Comparison of ENCODE assay signal across 8 mouse cellular contexts in the genomic region with DNA sequence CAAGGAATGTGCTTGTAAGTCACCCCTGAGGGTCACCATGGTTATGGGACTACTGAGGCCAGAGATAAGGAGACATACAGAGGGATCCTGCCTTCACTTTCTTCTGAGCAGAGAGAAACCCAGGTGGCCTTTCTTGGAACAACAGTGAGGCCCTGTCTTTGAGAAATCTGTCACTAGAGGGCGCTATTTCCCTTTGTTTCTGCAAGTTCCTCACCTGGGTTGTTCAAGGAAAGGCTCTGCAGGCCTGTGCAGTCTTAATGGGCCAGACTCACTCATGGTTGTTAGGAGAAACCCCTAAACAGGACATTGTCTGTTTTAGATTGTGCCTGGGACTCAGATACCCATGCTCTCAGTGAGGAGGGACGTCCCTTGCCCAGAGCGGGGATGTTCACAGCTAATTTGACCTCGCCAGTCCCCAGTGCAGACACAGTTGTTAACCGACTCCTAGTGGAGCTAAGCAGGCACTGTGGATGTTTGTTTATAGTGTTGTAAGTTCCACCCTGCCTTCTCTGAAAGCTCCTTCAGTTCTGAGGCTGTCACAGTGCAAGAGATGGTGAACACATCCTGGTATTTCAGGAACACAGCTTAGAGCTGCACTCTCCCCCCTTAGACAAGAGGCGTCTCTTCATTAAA. TPM values are rescaled to one million over a fixed set of nuclear protein-coding genes. Genes with fewer than 3 reads are reported as not detected.
DNase-seq lines count a peak whose midpoint lies in the region; ATAC-seq and TF ChIP-seq lines count a peak whose summit lies in the region.

No protein-coding gene starts in this region.

- 74% methylated on average over 6 of the region's 6 CpGs for WGBS in large intestine, adult 2 months
- WGBS in liver, postnatal 0 days (ENCODE audit: insufficient replicate concordance) = 72% methylated on average over 6 of the region's 6 CpGs

- no peak for TF ChIP-seq EP300 in ES-Bruce4 (IDR thresholded peaks at IDR 0.05; ENCODE audit: insufficient read depth, low read depth, low read length)
- TF ChIP-seq EP300 in liver, postnatal 0 days (IDR thresholded peaks at IDR 0.05; ENCODE audit: low read depth) = no peak

- TF ChIP-seq POLR2A in ES-Bruce4 (IDR thresholded peaks at IDR 0.05; ENCODE audit: insufficient read depth, low read length) = no peak

- H3K9me3 ChIP-seq in ES-Bruce4 (replicated peaks; ENCODE audit: control insufficient read depth, insufficient read depth, low read length, poor library complexity, severe bottlenecking) = no peaks in the 10 kb centered on the region
- no peaks in the 10 kb centered on the region for H3K9me3 ChIP-seq in liver, postnatal 0 days (ENCODE audit: low read length)

- H3K4me3 ChIP-seq in ES-Bruce4 (ENCODE audit: low read depth, low read length) = no peak overlapping the region
- H3K4me3 ChIP-seq in liver, postnatal 0 days (ENCODE audit: low read depth, low read length) = no peak overlapping the region

- H3K27me3 ChIP-seq in ES-Bruce4 (ENCODE audit: control insufficient read depth, insufficient read depth, low read length, poor library complexity, severe bottlenecking) = no peaks in the 10 kb centered on the region
- no peaks in the 10 kb centered on the region for H3K27me3 ChIP-seq in liver, postnatal 0 days (ENCODE audit: insufficient read depth, low read length)

- no peaks in the 10 kb centered on the region for H3K36me3 ChIP-seq in ES-Bruce4 (ENCODE audit: control insufficient read depth, insufficient read depth, low read length, poor library complexity, severe bottlenecking)
- H3K36me3 ChIP-seq in liver, postnatal 0 days (replicated peaks; ENCODE audit: insufficient read depth, low read length) = no peaks in the 10 kb centered on the region

- no peak overlapping the region for H3K4me2 ChIP-seq in liver, postnatal 0 days (ENCODE audit: low read depth, low read length)

- peak; percentile 67 for DNase-seq in adrenal gland, postnatal 14 days
- peak; percentile 82 for DNase-seq in embryo, embryonic 9.5 days (ENCODE audit: extremely low spot score)
- peak; percentile 8 to 20 for DNase-seq in heart, postnatal 36 days
- DNase-seq in large intestine, adult 2 months (ENCODE audit: low read depth, low spot score) = peak; percentile 18
- peak; percentile 50 for DNase-seq in liver, postnatal 0 days
- DNase-seq in retina, embryonic 14.5 days (ENCODE audit: low spot score) = peak; percentile 92

- peak; percentile 41; the same call in 1 of the 2 replicates for ATAC-seq in liver, postnatal 0 days
- no peak for ATAC-seq in erythroblast, adult 5-6 weeks (replicated peaks; ENCODE audit: low FRiP score, poor library complexity, severe bottlenecking)

- no peak overlapping the region for H3K27ac ChIP-seq in ES-Bruce4 (ENCODE audit: insufficient read depth, low read length)
- no peak overlapping the region for H3K27ac ChIP-seq in liver, postnatal 0 days (ENCODE audit: low read depth)

- H3K4me1 ChIP-seq in ES-Bruce4 (ENCODE audit: control insufficient read depth, insufficient read depth, low read length) = no peaks in the 10 kb centered on the region
- H3K4me1 ChIP-seq in liver, postnatal 0 days (ENCODE audit: insufficient read depth) = no peaks in the 10 kb centered on the region

- intact Hi-C loops in heart, postnatal 36 days (cut with DNase I) = loop anchor here (2.0 to 5.0 kb wide), 2 partner anchors 350 to 385 kb away; no protein-coding TSS in a partner anchor

- peak; percentile 54 for TF ChIP-seq CTCF in ES-Bruce4 (IDR thresholded peaks at IDR 0.05; ENCODE audit: low read depth, low read length)
- peak; percentile 77 for TF ChIP-seq CTCF in liver, postnatal 0 days (IDR thresholded peaks at IDR 0.05; ENCODE audit: low read depth)

- H3K9ac ChIP-seq in ES-Bruce4 (ENCODE audit: low read depth, poor library complexity, severe bottlenecking) = no peak overlapping the region
- no peak overlapping the region for H3K9ac ChIP-seq in liver, postnatal 0 days (replicated peaks)

RNA-seq across cellular contexts. Expression of gene Spp2, which starts 49.2 kb away (rescaled TPM):
- not detected in 2 replicates for polyA plus RNA-seq in ES-Bruce4 (2011; ENCODE audit: insufficient read depth, insufficient read length, low read depth, missing spikeins)
- 2.5 and 49.5 TPM in 2 replicates for total RNA-seq in adrenal gland, postnatal 14 days (2021)
- total RNA-seq in heart, postnatal 36 days (2021) = not detected
- 0.09 TPM in 1 of 2 replicates, not detected in the other for polyA plus RNA-seq in large intestine, adult 2 months (2012; rRNA removed)
- polyA plus RNA-seq in liver, postnatal 0 days (2015; fragmentation: Nextera tagmentation; extraction: Ambion mirVana) = 738 and 756 TPM in 2 replicates
- not detected in 2 replicates for total RNA-seq in erythroblast, adult 5-6 weeks (2015; ENCODE audit: low replicate concordance)
- not detected in 2 replicates for total RNA-seq in erythroblast, adult 5-6 weeks (2017; ENCODE audit: low replicate concordance)

Comparison
In these comparisons a context has a peak if more than half of its experiments do, and no peak if none do; other contexts are left out.
1. DNase-seq: peak in every context shown above with its lines; median percentile 92 in retina, embryonic 14.5 days; 82 in embryo, embryonic 9.5 days; 67 in adrenal gland, postnatal 14 days; 50 in liver, postnatal 0 days; 18 in large intestine, adult 2 months; 14 in heart, postnatal 36 days.